ENCODE assay signal across 9 mouse cellular contexts in genomic region chr13:43558959-43559358, GRCm38 (mm10). TPM values are rescaled to one million over a fixed set of nuclear protein-coding genes. Genes with fewer than 3 reads are reported as not detected.
DNase-seq lines count a peak whose midpoint lies in the region; ATAC-seq and TF ChIP-seq lines count a peak whose summit lies in the region.
"Had no signal": no experiment of that assay in that cellular context is flagged by ENCODE, and none has a peak within 500 bp of the region (broad histone marks: within the 10 kb centered on the region; RNA-seq: fewer than 3 reads in every experiment).

No protein-coding gene starts in this region.

- no peak for TF ChIP-seq CTCF in kidney, postnatal 0 days (IDR thresholded peaks at IDR 0.05; ENCODE audit: low read depth)

- no peaks in the 10 kb centered on the region for H3K36me3 ChIP-seq in kidney, postnatal 0 days (ENCODE audit: insufficient read depth, low read length)
- peaks cover 10% of the 10 kb centered on the region for H3K36me3 ChIP-seq in embryonic facial prominence, embryonic 13.5 days
- H3K36me3 ChIP-seq in intestine, embryonic 15.5 days: no peaks in the 10 kb centered on the region
- no peaks in the 10 kb centered on the region for H3K36me3 ChIP-seq in myocyte (ENCODE audit: control insufficient read depth, insufficient read depth)

- no peak for DNase-seq in kidney, postnatal 0 days (ENCODE audit: low spot score)
- DNase-seq in kidney, postnatal 10 days: no peak
- DNase-seq in gastrocnemius, adult 18-20 months (ENCODE audit: low spot score): no peak
- DNase-seq in ovary, postnatal 36 days (ENCODE audit: low spot score): no peak

- no peaks in the 10 kb centered on the region for H3K9me3 ChIP-seq in kidney, postnatal 0 days (replicated peaks; ENCODE audit: low read length)
- no peaks in the 10 kb centered on the region for H3K9me3 ChIP-seq in embryonic facial prominence, embryonic 13.5 days
- H3K9me3 ChIP-seq in intestine, embryonic 15.5 days: no peaks in the 10 kb centered on the region

- H3K9ac ChIP-seq in kidney, postnatal 0 days (ENCODE audit: low read depth, low read length): peak overlapping the region; percentile 83; the same call in 1 of the 2 replicates
- H3K9ac ChIP-seq in embryonic facial prominence, embryonic 13.5 days: no peak overlapping the region
- H3K9ac ChIP-seq in intestine, embryonic 15.5 days: no peak overlapping the region

- H3K4me1 ChIP-seq in kidney, postnatal 0 days (replicated peaks; ENCODE audit: insufficient read depth, low read length): peaks cover 16% of the 10 kb centered on the region
- peaks cover 23% of the 10 kb centered on the region for H3K4me1 ChIP-seq in embryonic facial prominence, embryonic 13.5 days
- peaks cover 2% of the 10 kb centered on the region; the same call in 1 of the 2 replicates for H3K4me1 ChIP-seq in intestine, embryonic 15.5 days (replicated peaks)

- ATAC-seq in kidney, postnatal 0 days (replicated peaks; ENCODE audit: low FRiP score, low read depth): no peak
- no peak for ATAC-seq in embryonic facial prominence, embryonic 13.5 days (ENCODE audit: insufficient number of reproducible peaks, insufficient read depth, low FRiP score, low TSS enrichment, low read depth)
- no peak for ATAC-seq in intestine, embryonic 15.5 days
- no peak for ATAC-seq in inflammation-experienced regulatory T-cells, adult 6 months

- H3K79me2 ChIP-seq in myocyte (ENCODE audit: control insufficient read depth, insufficient read depth): peaks cover 12% of the 10 kb centered on the region

- H3K4me3 ChIP-seq in kidney, postnatal 0 days (replicated peaks; ENCODE audit: low read depth, low read length): peak overlapping the region; percentile 70
- H3K4me3 ChIP-seq in embryonic facial prominence, embryonic 13.5 days: peak overlapping the region; percentile 86
- peak overlapping the region; percentile 77 for H3K4me3 ChIP-seq in intestine, embryonic 15.5 days (replicated peaks)
- H3K4me3 ChIP-seq in myocyte: peak overlapping the region; percentile 36

- H3K27ac ChIP-seq in kidney, postnatal 0 days: peak overlapping the region; percentile 94; the same call in 1 of the 2 replicates
- H3K27ac ChIP-seq in embryonic facial prominence, embryonic 13.5 days: no peak overlapping the region
- no peak overlapping the region for H3K27ac ChIP-seq in intestine, embryonic 15.5 days

- peak overlapping the region; percentile 78 for H3ac ChIP-seq in myocyte (ENCODE audit: control insufficient read depth, insufficient read length)

- H3K27me3 ChIP-seq in kidney, postnatal 0 days (ENCODE audit: insufficient read depth, low read length): no peaks in the 10 kb centered on the region
- H3K27me3 ChIP-seq in embryonic facial prominence, embryonic 13.5 days: no peaks in the 10 kb centered on the region
- H3K27me3 ChIP-seq in intestine, embryonic 15.5 days (replicated peaks): no peaks in the 10 kb centered on the region
- no peaks in the 10 kb centered on the region for H3K27me3 ChIP-seq in myocyte (ENCODE audit: control insufficient read depth, insufficient read depth, insufficient read length)

- peak overlapping the region; percentile 77 for H3K4me2 ChIP-seq in kidney, postnatal 0 days (ENCODE audit: low read length)
- peak overlapping the region; percentile 89 for H3K4me2 ChIP-seq in embryonic facial prominence, embryonic 13.5 days
- peak overlapping the region; percentile 89 for H3K4me2 ChIP-seq in intestine, embryonic 15.5 days (replicated peaks)
- H3K4me2 ChIP-seq in myocyte (ENCODE audit: low read depth): peak overlapping the region; percentile 84

- WGBS in kidney, postnatal 0 days: 18% methylated on average over 6 of the region's 6 CpGs
- WGBS in embryonic facial prominence, embryonic 13.5 days: 31% methylated on average over 6 of the region's 6 CpGs
- 21% methylated on average over 6 of the region's 6 CpGs for WGBS in intestine, embryonic 15.5 days

- no peak for TF ChIP-seq POLR2A in myocyte (IDR thresholded peaks at IDR 0.05; ENCODE audit: insufficient read length, low read depth)

TF ChIP-seq in myocyte, 11 proteins besides CTCF, POLR2A, EP300 and RAD21:
- TF ChIP-seq CEBPB (IDR thresholded peaks at IDR 0.05; ENCODE audit: insufficient read depth, poor library complexity, severe bottlenecking): no peak
- TF ChIP-seq TCF3 (IDR thresholded peaks at IDR 0.05; ENCODE audit: insufficient read length, low read depth): no peak
- no peak for TF ChIP-seq TCF12 (IDR thresholded peaks at IDR 0.05; ENCODE audit: insufficient read depth, poor library complexity, severe bottlenecking)
- no peak for TF ChIP-seq MAX (IDR thresholded peaks at IDR 0.05; ENCODE audit: low read depth)
- no peak for TF ChIP-seq MYOD1 (IDR thresholded peaks at IDR 0.05; ENCODE audit: control insufficient read depth in 1 of 3, insufficient read length in 2 of 3, low read depth in 2 of 3)
- TF ChIP-seq E2F4 (IDR thresholded peaks at IDR 0.05; ENCODE audit: insufficient read depth): no peak

RNA-seq across cellular contexts. Expression of gene Mcur1, which starts 1.0 kb away (rescaled TPM):
- polyA plus RNA-seq in kidney, postnatal 0 days (2015; fragmentation: Nextera tagmentation; extraction: Ambion mirVana): 37.0 and 37.3 TPM in 2 replicates
- polyA plus RNA-seq in embryonic facial prominence, embryonic 13.5 days (2015; fragmentation: Nextera tagmentation; extraction: Ambion mirVana): 13.8 and 16.0 TPM in 2 replicates
- polyA plus RNA-seq in intestine, embryonic 15.5 days (2015; fragmentation: Nextera tagmentation; extraction: Ambion mirVana): 11.0 TPM in 2 replicates
- polyA plus RNA-seq in myocyte (2012; fragmentation: generic; extraction: Trizol): 5.7 TPM
- total RNA-seq in gastrocnemius, adult 18-20 months (2021): 10 to 100 TPM; 30.3 to 31.7 TPM
- 10 to 100 TPM in 2 of 3 experiments, 1 to 10 TPM in 1; 7.1 to 19.0 (median 17.0) TPM for polyA plus RNA-seq in inflammation-experienced regulatory T-cells, adult 6 months (2017; shearing (Covaris generic))

RNA-seq across cellular contexts. Expression of gene Rnf182, which starts 56.6 kb away (rescaled TPM):
- 1.1 and 2.4 TPM in 2 replicates for polyA plus RNA-seq in kidney, postnatal 0 days (2015; fragmentation: Nextera tagmentation; extraction: Ambion mirVana)
- 10.7 and 13.4 TPM in 2 replicates for polyA plus RNA-seq in embryonic facial prominence, embryonic 13.5 days (2015; fragmentation: Nextera tagmentation; extraction: Ambion mirVana)
- 1.9 and 2.4 TPM in 2 replicates for polyA plus RNA-seq in intestine, embryonic 15.5 days (2015; fragmentation: Nextera tagmentation; extraction: Ambion mirVana)
- polyA plus RNA-seq in myocyte (2012; fragmentation: generic; extraction: Trizol): not detected
- not detected for total RNA-seq in gastrocnemius, adult 18-20 months (2021)
- polyA plus RNA-seq in inflammation-experienced regulatory T-cells, adult 6 months (2017; shearing (Covaris generic)): not detected
- total RNA-seq: neutrophil, adult 5-6 weeks had no signal

Comparison
In these comparisons a context has a peak if more than half of its experiments do, and no peak if none do; other contexts are left out.
1. H3K4me3 ChIP-seq: peak in every context shown above with its lines; median percentile 86 in embryonic facial prominence, embryonic 13.5 days; 77 in intestine, embryonic 15.5 days; 70 in kidney, postnatal 0 days; 36 in myocyte.